Mouse (Mus musculus): Measurements from ENCODE around the gene Trim63.

- TF ChIP-seq MYOD1 (IDR thresholded peaks at IDR 0.05; ENCODE audit: control insufficient read depth, insufficient read length, low read depth) = no peak
- no peak for TF ChIP-seq CTCF (IDR thresholded peaks at IDR 0.05; ENCODE audit: control insufficient read depth, insufficient read depth, insufficient read length)
- TF ChIP-seq USF1 (IDR thresholded peaks at IDR 0.05; ENCODE audit: low read depth) = no peak
- TF ChIP-seq MAX (IDR thresholded peaks at IDR 0.05) = no peak
- no peak for TF ChIP-seq MYOG (IDR thresholded peaks at IDR 0.05; ENCODE audit: control insufficient read depth, extremely low read depth, insufficient read length)
- TF ChIP-seq CEBPB (IDR thresholded peaks at IDR 0.05; ENCODE audit: low read depth) = no peak
- no peak for TF ChIP-seq FOSL1 (IDR thresholded peaks at IDR 0.05; ENCODE audit: insufficient read depth, low read length, poor library complexity, severe bottlenecking)
These were observed 28.4 kb downstream of the Trim63 start, which contains the start of gene Slc30a2 for GRCm38 (mm10) chr4:134343071-134344031.
